Mouse (Mus musculus) intestine, postnatal 0 days (tissue): Measurements from ENCODE around the gene Pcnx. TPM values are rescaled to one million over a fixed set of nuclear protein-coding genes. Genes with fewer than 3 reads are reported as not detected.
A peak's percentile ranks its signal among the peaks of the same experiment; 100 is the strongest.

ENCODE experiments used
- ATAC-seq: fragments of 200-750 bp; cut with Nextera tagmentation; 2 replicates; pipeline ENCODE4 v1.8.0; 2017; ENCODE audit warnings: mild to moderate bottlenecking, moderate TSS enrichment, moderate library complexity
- H3K27ac ChIP-seq: fragments of 300-500 bp; sonication (generic); 2 replicates; pipeline ENCODE4 v1.5.1; 2014; ENCODE audit warnings: mild to moderate bottlenecking, low read depth, low read length, moderate library complexity
- H3K27me3 ChIP-seq: fragments of 300-500 bp; sonication (generic); replicated peaks from 2 replicates; pipeline ENCODE4 v1.6.1; 2014; ENCODE audit warnings: low read length, mixed read lengths; ENCODE audit not compliant: control insufficient read depth, insufficient read depth
- H3K36me3 ChIP-seq: fragments of 300-500 bp; sonication (generic); 2 replicates; pipeline ENCODE4 v1.6.1; 2014; ENCODE audit warnings: mild to moderate bottlenecking, moderate library complexity; ENCODE audit not compliant: control insufficient read depth, insufficient read depth
- H3K4me1 ChIP-seq: fragments of 300-500 bp; sonication (generic); replicated peaks from 2 replicates; pipeline ENCODE4 v1.6.1; 2014; ENCODE audit warnings: antibody characterized with exemption, low read length, mixed read lengths; ENCODE audit not compliant: control insufficient read depth, insufficient read depth
- H3K4me2 ChIP-seq: fragments of 300-500 bp; sonication (generic); replicated peaks from 2 replicates; pipeline ENCODE4 v1.6.1; 2014; ENCODE audit warnings: low read depth, mild to moderate bottlenecking, moderate library complexity
- H3K4me3 ChIP-seq: fragments of 300-500 bp; sonication (generic); 2 replicates; pipeline ENCODE4 v1.5.1; 2014; ENCODE audit warnings: low read depth, low read length
- H3K9ac ChIP-seq: fragments of 300-500 bp; sonication (generic); 2 replicates; pipeline ENCODE4 v1.6.1; 2014; ENCODE audit warnings: mild to moderate bottlenecking, low read depth, low read length
- H3K9me3 ChIP-seq: fragments of 300-500 bp; sonication (generic); 2 replicates; pipeline ENCODE4 v1.6.1; 2016; ENCODE audit warnings: mixed run types; ENCODE audit not compliant: control insufficient read depth
- CTCF ChIP-seq: sonication (generic); IDR thresholded peaks from 2 replicates; pipeline ENCODE4 v1.5.1; 2016; ENCODE audit warnings: low read depth, mild to moderate bottlenecking, control low read depth, antibody characterized with exemption, moderate library complexity
- WGBS: fragments of 180-500 bp; shearing (Covaris S2); extraction: QIAGEN DNeasy Blood & Tissue Kit; methylation state at CpG from one replicate; pipeline ENCODE4 v1.1.7; 2014; 5-methylcytosine and 5-hydroxymethylcytosine counted together
- polyA plus RNA-seq: library from polyadenylated mRNA; unstranded; fragments of >200 nt; fragmentation: Nextera tagmentation; extraction: Ambion mirVana; gene quantifications from 2 replicates; pipeline ENCODE4 v1.2.1, GENCODE M21; 2015

The Pcnx gene
- polyA plus RNA-seq, 1 experiment from 2014 or later: 12.4 TPM

GRCm38 (mm10) chr12:81974806-81975205, 115.0 kb downstream of the Pcnx start:
- Histone ChIP-seq H3K9me3 (no peaks in the 10 kb centered on the region), H3K4me1 (no peaks in the 10 kb centered on the region), H3K4me2 (no peak overlapping the region), H3K27ac (no peak overlapping the region), H3K27me3 (no peaks in the 10 kb centered on the region), H3K4me3 (no peak overlapping the region), H3K36me3 (peaks cover 82% of the 10 kb centered on the region), H3K9ac (no peak overlapping the region)
- TF ChIP-seq CTCF: peak; percentile 64
- ATAC-seq: no peak
- WGBS: 65% methylated on average over 2 of the region's 2 CpGs

DNA sequence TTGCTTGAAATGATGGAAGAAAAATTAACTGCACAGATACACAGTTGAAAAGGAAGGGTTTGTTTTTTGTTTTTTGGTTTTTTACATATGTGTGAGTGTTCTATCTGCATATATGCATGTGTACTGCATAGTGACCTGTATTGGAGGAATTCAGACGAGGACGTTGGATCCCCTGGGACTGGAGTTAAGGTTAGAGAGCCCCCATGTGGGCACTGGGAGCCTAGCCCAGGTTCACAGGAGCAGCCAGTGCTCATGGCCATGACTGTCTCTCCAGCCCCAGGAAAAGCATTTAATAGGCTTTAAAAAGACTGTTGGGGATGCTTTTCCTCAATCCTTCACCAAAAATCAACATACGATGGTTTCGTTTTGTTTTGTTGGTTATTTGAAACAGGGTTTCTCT, 117.5 kb downstream of the Pcnx start:
- Histone ChIP-seq H3K4me3 (no peak overlapping the region), H3K4me1 (no peaks in the 10 kb centered on the region), H3K4me2 (no peak overlapping the region), H3K9me3 (no peaks in the 10 kb centered on the region), H3K27ac (no peak overlapping the region), H3K9ac (no peak overlapping the region), H3K36me3 (peaks cover 86% of the 10 kb centered on the region), H3K27me3 (no peaks in the 10 kb centered on the region)
- peak; percentile 47 for TF ChIP-seq CTCF
- WGBS: 82% methylated on average over 4 of the region's 4 CpGs
- ATAC-seq: no peak

GRCm38 (mm10) chr12:81979312-81979711, 119.5 kb downstream of the Pcnx start:
- ATAC-seq: no peak
- 92% methylated on average over 2 of the region's 2 CpGs for WGBS
- H3K4me3 ChIP-seq: no peak overlapping the region
- no peak overlapping the region for H3K27ac ChIP-seq
- no peaks in the 10 kb centered on the region for H3K27me3 ChIP-seq
- H3K4me1 ChIP-seq: no peaks in the 10 kb centered on the region
- peaks cover 89% of the 10 kb centered on the region for H3K36me3 ChIP-seq
- no peak for TF ChIP-seq CTCF
- no peak overlapping the region for H3K4me2 ChIP-seq
- H3K9me3 ChIP-seq: no peaks in the 10 kb centered on the region
- H3K9ac ChIP-seq: no peak overlapping the region

- WGBS: 89% methylated on average over 4 of the region's 4 CpGs
- H3K4me3 ChIP-seq: no peak overlapping the region
- ATAC-seq: no peak
These were observed 132.3 kb downstream of the Pcnx start for GRCm38 (mm10) chr12:81992106-81992505.

GRCm38 (mm10) chr12:81992996-81993395, 133.2 kb downstream of the Pcnx start:
- ATAC-seq: no peak
- H3K9ac ChIP-seq: no peak overlapping the region
- H3K4me2 ChIP-seq: no peak overlapping the region
- no peaks in the 10 kb centered on the region for H3K4me1 ChIP-seq
- WGBS: 74% methylated on average over 6 of the region's 6 CpGs
- no peak overlapping the region for H3K4me3 ChIP-seq
- TF ChIP-seq CTCF: no peak
- H3K27ac ChIP-seq: no peak overlapping the region
- H3K9me3 ChIP-seq: no peaks in the 10 kb centered on the region
- no peaks in the 10 kb centered on the region for H3K27me3 ChIP-seq
- H3K36me3 ChIP-seq: peaks cover 80% of the 10 kb centered on the region

More at GRCm38 (mm10) chr12:81992106-81992505, 132.3 kb downstream of the Pcnx start:
- Histone ChIP-seq H3K9ac (no peak overlapping the region), H3K27ac (no peak overlapping the region), H3K4me1 (no peaks in the 10 kb centered on the region), H3K27me3 (no peaks in the 10 kb centered on the region), H3K9me3 (no peaks in the 10 kb centered on the region), H3K4me2 (no peak overlapping the region), H3K36me3 (peaks cover 83% of the 10 kb centered on the region)
- no peak for TF ChIP-seq CTCF

- 79% methylated on average over 20 of the region's 20 CpGs for WGBS
- H3K4me2 ChIP-seq: no peak overlapping the region
- H3K4me1 ChIP-seq: no peaks in the 10 kb centered on the region
- TF ChIP-seq CTCF: no peak
- no peak for ATAC-seq
- peaks cover 63% of the 10 kb centered on the region for H3K36me3 ChIP-seq
- no peaks in the 10 kb centered on the region for H3K9me3 ChIP-seq
- no peak overlapping the region; the same call in 1 of the 2 replicates for H3K27ac ChIP-seq
- H3K27me3 ChIP-seq: no peaks in the 10 kb centered on the region
- H3K4me3 ChIP-seq: no peak overlapping the region
- 0 out of 2 replicates have a peak overlapping the region, but pooled peaks have one; percentile 11 for H3K9ac ChIP-seq
These were observed 135.3 kb downstream of the Pcnx start for GRCm38 (mm10) chr12:81994911-81995667.
